ENCODE assay signal across 12 mouse cellular contexts in genomic region chr17:26385252-26386130, GRCm38 (mm10). TPM values are rescaled to one million over a fixed set of nuclear protein-coding genes. Genes with fewer than 3 reads are reported as not detected.
DNase-seq lines count a peak whose midpoint lies in the region; ATAC-seq and TF ChIP-seq lines count a peak whose summit lies in the region.
"Had no signal": no experiment of that assay in that cellular context is flagged by ENCODE, and none has a peak within 500 bp of the region (broad histone marks: within the 10 kb centered on the region; RNA-seq: fewer than 3 reads in every experiment).

No protein-coding gene starts in this region.

- H3K27ac ChIP-seq in heart, embryonic 12.5 days (ENCODE audit: poor library complexity, severe bottlenecking): no peak overlapping the region
- H3K27ac ChIP-seq in intestine, postnatal 0 days (ENCODE audit: low read depth, low read length): peak overlapping the region; percentile 37
- no peak overlapping the region for H3K27ac ChIP-seq in hindbrain, embryonic 14.5 days
- H3K27ac ChIP-seq: liver, embryonic 13.5 days; neural tube, embryonic 13.5 days had no signal

- ATAC-seq in heart, embryonic 12.5 days (ENCODE audit: insufficient number of reproducible peaks, low FRiP score): no peak
- no peak for ATAC-seq in intestine, postnatal 0 days
- ATAC-seq in hindbrain, embryonic 14.5 days (ENCODE audit: low FRiP score): no peak

- DNase-seq in heart, adult 11 months: peak; percentile 99
- DNase-seq in heart, adult 9 months (ENCODE audit: low spot score in 2 of 2): peak; percentile 75 to 89
- peak; percentile 47 for DNase-seq in lung, postnatal 14 days
- no peak for DNase-seq in hindbrain, embryonic 14.5 days (ENCODE audit: low spot score)
- no peak for DNase-seq in urinary bladder, adult 2 months (ENCODE audit: low spot score)
- no peak for DNase-seq in layer of hippocampus, adult 9-11 months
- DNase-seq: embryo, embryonic 11 days; liver, embryonic 13.5 days had no signal

- 74% methylated on average over 11 of the region's 11 CpGs for WGBS in heart, embryonic 12.5 days
- WGBS in intestine, postnatal 0 days: 85% methylated on average over 11 of the region's 11 CpGs
- WGBS in hindbrain, embryonic 14.5 days: 91% methylated on average over 11 of the region's 11 CpGs

- H3K27me3 ChIP-seq in heart, embryonic 12.5 days (replicated peaks): 0 out of 2 replicates have a peak, but pooled peaks cover 8% of the 10 kb centered on the region
- H3K27me3 ChIP-seq in intestine, postnatal 0 days (replicated peaks; ENCODE audit: control insufficient read depth, insufficient read depth, low read length): no peaks in the 10 kb centered on the region
- no peaks in the 10 kb centered on the region for H3K27me3 ChIP-seq in hindbrain, embryonic 14.5 days (ENCODE audit: control insufficient read depth, insufficient read depth, low read length)
- H3K27me3 ChIP-seq: neural tube, embryonic 13.5 days had no signal

- no peak overlapping the region for H3K4me2 ChIP-seq in heart, embryonic 12.5 days
- H3K4me2 ChIP-seq in intestine, postnatal 0 days (replicated peaks; ENCODE audit: low read depth): no peak overlapping the region
- H3K4me2 ChIP-seq in hindbrain, embryonic 14.5 days (replicated peaks): no peak overlapping the region
- H3K4me2 ChIP-seq: liver, embryonic 13.5 days; midbrain, embryonic 11.5 days; neural tube, embryonic 13.5 days had no signal

- H3K36me3 ChIP-seq in heart, embryonic 12.5 days: no peaks in the 10 kb centered on the region
- H3K36me3 ChIP-seq in intestine, postnatal 0 days (ENCODE audit: control insufficient read depth, insufficient read depth): no peaks in the 10 kb centered on the region
- no peaks in the 10 kb centered on the region for H3K36me3 ChIP-seq in hindbrain, embryonic 14.5 days (replicated peaks; ENCODE audit: control insufficient read depth, insufficient read depth)
- H3K36me3 ChIP-seq: liver, embryonic 13.5 days; neural tube, embryonic 13.5 days had no signal

- no peak for TF ChIP-seq CTCF in intestine, postnatal 0 days (IDR thresholded peaks at IDR 0.05; ENCODE audit: low read depth)

- H3K9me3 ChIP-seq in heart, embryonic 12.5 days (replicated peaks): no peaks in the 10 kb centered on the region
- no peaks in the 10 kb centered on the region for H3K9me3 ChIP-seq in intestine, postnatal 0 days (ENCODE audit: control insufficient read depth)
- H3K9me3 ChIP-seq in hindbrain, embryonic 14.5 days (ENCODE audit: control insufficient read depth, low read length): no peaks in the 10 kb centered on the region
- H3K9me3 ChIP-seq: liver, embryonic 13.5 days; neural tube, embryonic 13.5 days had no signal

- H3K4me1 ChIP-seq in heart, embryonic 12.5 days (replicated peaks): peaks cover 33% of the 10 kb centered on the region
- peaks cover 6% of the 10 kb centered on the region for H3K4me1 ChIP-seq in intestine, postnatal 0 days (replicated peaks; ENCODE audit: control insufficient read depth, insufficient read depth, low read length)
- H3K4me1 ChIP-seq in hindbrain, embryonic 14.5 days (replicated peaks; ENCODE audit: control insufficient read depth, insufficient read depth, low read length): peaks cover 18% of the 10 kb centered on the region

- H3K4me3 ChIP-seq in heart, embryonic 12.5 days: no peak overlapping the region
- H3K4me3 ChIP-seq in intestine, postnatal 0 days (ENCODE audit: low read depth, low read length): no peak overlapping the region
- H3K4me3 ChIP-seq in hindbrain, embryonic 14.5 days (replicated peaks; ENCODE audit: low read length): no peak overlapping the region
- H3K4me3 ChIP-seq: liver, embryonic 13.5 days; neural tube, embryonic 13.5 days had no signal

- no peak overlapping the region for H3K9ac ChIP-seq in heart, embryonic 12.5 days
- no peak overlapping the region for H3K9ac ChIP-seq in intestine, postnatal 0 days (ENCODE audit: low read depth, low read length)
- H3K9ac ChIP-seq in hindbrain, embryonic 14.5 days: no peak overlapping the region
- H3K9ac ChIP-seq: liver, embryonic 13.5 days; neural tube, embryonic 13.5 days had no signal

RNA-seq across cellular contexts. Expression of gene Neurl1b, which starts 29.1 kb away (rescaled TPM):
- 2.2 and 2.4 TPM in 2 replicates for polyA plus RNA-seq in heart, embryonic 12.5 days (2016; fragmentation: Nextera tagmentation; extraction: Ambion mirVana)
- 1.5 TPM in 2 replicates for polyA plus RNA-seq in intestine, postnatal 0 days (2015; fragmentation: Nextera tagmentation; extraction: Ambion mirVana)
- polyA plus RNA-seq in hindbrain, embryonic 14.5 days (2014; fragmentation: Nextera tagmentation; extraction: Ambion mirVana): 1.9 and 2.1 TPM in 2 replicates
- 7.9 and 11.1 TPM in 2 replicates for polyA plus RNA-seq in urinary bladder, adult 2 months (2012; rRNA removed)

Comparison
In these comparisons a context has a peak if more than half of its experiments do, and no peak if none do; other contexts are left out.
1. DNase-seq: peak in heart, adult 11 months (single experiment), heart, adult 9 months (2 of 2) and lung, postnatal 14 days (single experiment); none in hindbrain, embryonic 14.5 days (single experiment), urinary bladder, adult 2 months (single experiment) and layer of hippocampus, adult 9-11 months (single experiment).